Mouse (Mus musculus) cerebellum, postnatal 36 days (tissue): Measurements from ENCODE around the gene Loxl3.
A peak's percentile ranks its signal among the peaks of the same experiment; 100 is the strongest.

ENCODE experiments used
- DNase-seq, 2 experiments: peaks; one replicate each; pipeline ENCODE4 v3.0.0; 2021 to 2022; ENCODE audit warnings: mixed read lengths in 2 of 2

Loxl3 gene

DNA sequence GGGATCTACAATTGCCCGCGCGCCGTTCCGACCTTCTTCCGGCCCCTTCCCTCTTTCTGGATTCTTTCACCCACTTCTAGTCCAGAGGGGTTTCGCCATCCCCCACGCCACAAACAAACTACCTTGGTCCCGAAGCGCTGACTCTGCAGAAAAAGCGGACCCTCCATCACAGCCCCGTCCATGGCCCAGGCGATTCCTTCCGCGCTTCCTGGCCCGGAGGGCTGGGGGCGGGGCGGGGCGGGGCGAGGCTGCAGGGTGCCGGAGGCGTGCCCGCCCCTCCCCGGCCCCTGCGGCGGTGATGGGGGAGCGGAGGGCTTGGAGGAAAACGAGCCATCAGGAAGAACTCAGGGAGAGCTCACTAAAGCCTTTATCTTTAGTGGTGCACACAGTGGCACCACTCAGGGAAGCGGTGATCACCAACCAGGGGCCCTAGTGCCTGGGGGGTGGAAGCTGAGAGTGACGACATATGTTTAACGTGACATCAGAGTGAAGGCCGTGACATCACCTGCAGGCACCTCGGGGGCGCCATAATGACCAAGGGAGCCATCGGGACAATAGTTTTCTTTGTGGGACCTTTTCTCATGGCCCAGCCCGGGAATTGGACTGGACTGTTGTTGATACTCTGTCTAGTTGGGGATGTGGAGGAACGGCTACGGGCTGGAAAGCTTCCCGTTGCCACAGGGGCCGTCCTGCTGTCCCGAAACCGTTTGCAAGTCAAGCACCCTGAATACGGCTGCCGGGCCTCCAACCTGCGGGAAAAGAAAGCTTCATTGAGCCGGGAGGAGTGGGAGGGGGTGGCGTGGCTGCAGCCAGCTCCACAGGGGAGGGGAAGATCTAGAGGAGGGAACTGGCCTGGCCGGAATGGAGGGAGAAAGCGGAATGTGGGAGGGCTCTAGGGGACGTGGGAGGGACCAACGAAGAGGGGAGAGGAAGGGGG is at the start of gene Loxl3, which contains the start of gene Dok1:
TSS of gene Loxl3 (plus strand) at position 925 of the 937 bp plus-strand sequence.
TSS of gene Dok1 (minus strand) at position 223 of the 937 bp plus-strand sequence.
- DNase-seq = no peak

DNA sequence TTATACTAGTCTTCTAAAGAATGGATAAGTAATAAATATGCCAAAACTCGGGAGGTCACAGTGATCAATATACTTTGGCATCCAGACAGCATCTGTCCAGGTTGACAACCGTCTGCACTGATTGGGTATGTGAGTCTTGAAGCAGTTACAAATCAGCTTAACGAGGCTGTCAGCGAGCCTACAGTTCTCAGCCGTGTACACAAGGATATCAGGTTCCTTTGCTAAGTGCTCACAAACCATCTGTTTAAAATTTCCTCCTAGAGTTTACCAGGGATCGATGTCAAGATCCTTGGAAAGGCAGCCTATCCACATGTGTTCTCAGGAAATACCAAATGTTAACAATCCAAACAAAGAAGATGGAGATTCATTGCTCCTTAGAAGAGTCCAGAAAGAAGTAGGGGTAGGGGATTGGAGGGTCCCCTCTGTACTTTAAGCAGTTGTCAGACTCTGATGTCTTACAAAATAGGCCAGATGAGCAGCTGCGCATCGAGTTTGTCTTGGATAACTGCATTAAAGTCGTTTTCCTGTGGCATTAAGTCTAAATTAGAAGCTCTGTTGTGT is 46.5 kb upstream of the Loxl3 start:
- DNase-seq = no peak

DNA sequence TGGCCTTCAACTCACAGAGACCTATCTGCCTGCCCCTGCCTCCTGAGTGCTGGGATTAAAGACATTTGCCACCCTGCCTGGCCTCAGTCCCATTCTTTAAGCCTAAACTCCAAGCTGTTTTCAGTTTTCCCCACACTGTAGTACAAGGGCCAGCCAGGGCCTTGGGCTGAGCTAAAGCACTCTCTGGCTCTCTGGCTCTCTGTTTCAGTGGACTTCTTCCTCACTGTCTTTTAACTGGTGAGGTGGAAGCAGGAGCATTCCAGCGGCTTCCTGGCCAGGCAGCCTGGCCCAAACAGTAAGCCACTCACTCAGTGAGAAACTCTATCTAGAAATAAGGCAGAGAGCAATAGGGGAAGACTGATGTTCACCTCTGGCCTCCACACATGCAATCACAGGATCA is 40.3 kb upstream of the Loxl3 start:
- no peak for DNase-seq

DNA sequence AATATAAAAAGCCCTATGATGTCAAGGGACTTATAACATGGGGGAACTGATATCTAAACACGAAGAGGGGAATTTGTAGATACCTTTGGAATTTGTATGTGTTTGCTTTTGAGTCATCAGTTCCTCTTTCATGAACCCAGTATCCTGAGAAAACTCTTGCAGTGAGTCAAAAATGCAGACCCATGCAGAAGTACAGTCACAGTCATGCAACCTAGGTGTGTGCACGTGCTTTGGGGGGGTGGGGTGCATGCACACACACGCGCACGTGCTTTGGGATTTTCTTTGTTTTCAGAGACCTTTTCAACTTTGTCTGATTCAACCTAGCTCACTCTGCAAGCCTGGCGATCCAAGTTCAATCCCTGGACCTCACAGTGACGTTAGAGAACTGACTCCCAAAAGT is 39.6 kb upstream of the Loxl3 start:
- DNase-seq = no peak

DNA sequence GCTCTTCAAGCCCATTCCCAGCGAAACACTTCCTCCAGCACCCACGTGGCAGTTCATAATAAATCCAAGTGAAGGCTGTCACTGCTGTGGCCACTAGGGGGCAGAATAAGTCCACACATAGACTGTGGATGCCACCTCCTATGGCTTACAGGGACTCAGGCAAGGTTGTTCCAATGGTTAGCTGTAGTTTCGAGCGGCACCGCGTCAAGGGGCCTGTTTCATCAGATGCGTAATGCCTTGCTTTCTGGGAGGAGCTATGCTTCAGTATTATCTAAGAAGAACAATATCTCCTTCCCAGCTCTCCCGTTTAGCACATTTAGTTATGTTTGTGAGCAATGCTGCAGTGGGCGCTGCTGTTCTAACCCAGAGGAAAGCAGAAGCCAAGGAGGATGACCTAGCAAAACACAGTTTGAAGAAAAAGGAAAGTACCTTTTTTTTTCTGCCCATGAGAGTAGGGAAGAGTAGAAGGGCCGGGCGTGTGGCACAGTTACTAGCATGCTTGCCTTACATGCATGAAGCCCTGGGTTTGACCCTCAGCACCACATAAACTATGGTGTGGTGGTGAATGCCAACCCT is 37.1 kb upstream of the Loxl3 start:
- peak; percentile 85 to 90 for DNase-seq

DNA sequence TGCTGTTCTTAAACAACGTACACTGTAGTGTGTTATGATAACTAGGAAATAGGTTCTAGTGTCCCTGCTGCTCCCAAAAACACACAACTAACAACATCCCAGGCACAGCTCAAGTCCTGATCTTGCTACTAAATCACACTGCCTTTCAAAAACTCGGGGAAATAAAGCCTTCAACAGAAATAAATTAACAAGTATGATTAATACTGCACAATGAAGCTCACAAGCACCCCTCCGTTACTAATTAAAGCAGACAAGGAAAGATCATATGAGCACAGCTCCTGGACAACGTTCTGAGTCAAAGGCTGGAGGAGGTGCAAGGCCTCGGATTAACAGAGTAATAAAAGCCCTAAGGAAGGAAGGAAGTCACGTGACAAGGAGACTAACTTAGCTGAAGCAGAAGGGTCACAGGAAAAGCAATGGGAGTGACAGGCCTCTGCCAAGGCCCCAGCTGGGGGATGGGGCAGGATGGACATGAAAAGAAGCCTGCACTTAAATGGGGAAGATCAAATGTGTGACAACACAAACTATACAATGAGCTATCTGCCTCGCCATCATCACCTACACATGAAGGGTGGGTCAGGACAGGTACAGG is 36.4 kb upstream of the Loxl3 start:
- DNase-seq = no peak

DNA sequence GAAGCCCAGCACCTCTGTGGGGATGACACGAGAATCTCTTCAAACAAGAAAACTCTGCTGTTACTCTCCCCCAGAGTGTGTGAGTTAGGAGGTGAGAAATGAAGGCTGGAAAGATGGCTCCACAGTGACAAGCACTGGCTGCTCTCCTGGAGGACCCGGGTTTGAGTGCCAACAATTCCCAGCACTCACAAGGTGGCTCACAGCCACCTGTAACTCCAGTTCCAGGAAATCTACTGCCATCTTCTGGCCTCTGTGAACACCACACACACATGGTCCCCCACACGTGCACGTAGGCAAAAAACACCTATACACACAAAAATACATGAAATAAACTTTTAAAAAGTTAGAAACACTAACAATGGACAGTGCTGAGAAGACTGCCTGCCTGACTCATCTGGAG is 35.6 kb upstream of the Loxl3 start:
- DNase-seq = peak in 1 of 2 experiments; percentile 2

DNA sequence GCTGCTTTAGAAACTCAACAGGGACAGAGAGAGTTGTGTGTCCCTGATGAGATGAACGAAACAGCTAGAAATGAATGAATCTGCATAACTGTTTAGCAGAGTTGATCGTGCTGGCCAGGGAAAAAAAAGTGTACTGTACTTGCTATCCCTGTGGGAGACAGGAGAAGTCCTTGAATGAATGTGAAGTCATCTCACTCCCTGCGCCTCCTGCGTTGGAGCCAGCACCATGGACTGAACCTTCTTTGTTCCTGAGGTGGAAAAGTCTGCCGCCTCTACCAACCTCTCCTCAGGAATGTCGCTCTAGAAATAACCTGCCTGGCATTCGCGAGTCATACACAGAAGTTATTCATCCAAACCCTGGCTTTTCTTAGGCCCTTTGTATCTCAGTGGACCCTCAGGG is 34.0 kb upstream of the Loxl3 start:
- DNase-seq = no peak

DNA sequence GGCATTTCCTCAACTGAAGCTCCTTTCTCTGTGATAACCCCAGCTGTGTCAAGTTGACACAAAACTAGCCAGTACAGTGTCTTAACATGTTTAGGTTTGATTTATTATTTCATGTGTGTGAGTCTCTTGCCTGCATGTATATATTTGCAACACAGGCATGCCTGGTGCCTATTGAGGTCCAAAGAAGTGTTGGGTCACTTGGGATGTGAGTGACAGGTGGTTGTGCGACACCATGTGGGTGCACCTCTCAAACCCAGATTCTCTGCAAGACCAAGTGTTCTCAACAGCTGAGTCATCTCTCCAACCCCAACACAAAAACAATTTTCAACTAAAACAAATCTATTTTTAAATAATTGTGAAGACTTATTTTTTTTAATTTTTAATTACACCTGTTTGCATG is 30.9 kb upstream of the Loxl3 start:
- no peak for DNase-seq

DNA sequence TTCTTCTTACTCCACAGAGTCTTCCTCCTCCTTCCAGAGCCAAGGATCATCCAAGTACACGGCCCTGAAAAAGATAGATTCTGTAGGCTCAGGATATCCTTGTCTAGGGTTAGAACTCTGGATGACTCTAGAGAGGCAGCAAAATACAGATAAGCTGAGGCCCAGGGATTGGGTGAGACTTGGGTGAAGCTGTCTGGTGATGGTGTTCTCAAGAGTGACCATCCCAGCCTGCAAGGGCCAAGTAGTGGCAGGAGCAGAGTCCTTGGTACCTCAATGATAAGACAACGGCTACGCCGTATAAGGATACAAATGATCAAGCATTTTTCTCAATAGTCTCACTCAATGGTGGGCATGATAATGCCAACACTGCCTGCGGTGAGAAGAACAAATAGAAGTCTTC is 30.1 kb upstream of the Loxl3 start:
- no peak for DNase-seq

DNA sequence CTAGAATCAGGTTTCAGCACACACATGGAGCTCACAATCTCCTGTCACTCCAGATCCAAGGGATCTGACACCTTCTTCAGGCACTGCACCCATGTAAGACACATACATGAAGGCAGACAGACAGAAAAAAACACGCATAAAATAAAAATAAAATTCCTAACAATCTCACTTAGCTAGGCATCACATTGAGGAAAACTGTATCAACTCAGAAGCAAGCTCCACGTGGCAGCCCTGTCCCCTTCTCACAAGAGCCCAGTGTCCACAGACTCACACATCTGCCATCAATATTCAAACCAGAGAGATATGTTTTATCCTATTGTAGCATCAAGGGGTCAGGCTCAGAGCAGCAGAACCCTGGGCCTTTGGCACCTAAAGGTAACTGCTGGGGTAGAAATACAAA is 29.7 kb upstream of the Loxl3 start:
- DNase-seq = no peak

DNA sequence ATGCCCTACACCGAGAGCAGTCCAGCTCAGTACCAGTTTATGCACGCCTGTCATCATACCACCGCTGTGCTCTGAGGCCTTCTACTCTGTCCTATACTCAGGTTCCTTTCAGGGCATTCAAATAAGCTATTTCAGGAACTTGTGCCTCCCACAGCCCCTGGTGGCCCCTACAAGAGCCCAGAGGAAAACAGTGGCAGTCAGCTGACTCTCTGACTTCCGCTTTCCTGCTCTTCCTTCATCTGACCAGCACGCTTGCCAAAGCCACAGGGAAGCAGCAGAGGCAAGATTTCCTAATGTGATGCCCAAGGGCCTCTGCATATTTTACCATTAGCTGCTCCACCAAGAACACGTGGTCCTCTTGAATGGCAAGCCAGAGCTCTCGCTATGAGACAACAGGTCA is 29.1 kb upstream of the Loxl3 start:
- no peak for DNase-seq

DNA sequence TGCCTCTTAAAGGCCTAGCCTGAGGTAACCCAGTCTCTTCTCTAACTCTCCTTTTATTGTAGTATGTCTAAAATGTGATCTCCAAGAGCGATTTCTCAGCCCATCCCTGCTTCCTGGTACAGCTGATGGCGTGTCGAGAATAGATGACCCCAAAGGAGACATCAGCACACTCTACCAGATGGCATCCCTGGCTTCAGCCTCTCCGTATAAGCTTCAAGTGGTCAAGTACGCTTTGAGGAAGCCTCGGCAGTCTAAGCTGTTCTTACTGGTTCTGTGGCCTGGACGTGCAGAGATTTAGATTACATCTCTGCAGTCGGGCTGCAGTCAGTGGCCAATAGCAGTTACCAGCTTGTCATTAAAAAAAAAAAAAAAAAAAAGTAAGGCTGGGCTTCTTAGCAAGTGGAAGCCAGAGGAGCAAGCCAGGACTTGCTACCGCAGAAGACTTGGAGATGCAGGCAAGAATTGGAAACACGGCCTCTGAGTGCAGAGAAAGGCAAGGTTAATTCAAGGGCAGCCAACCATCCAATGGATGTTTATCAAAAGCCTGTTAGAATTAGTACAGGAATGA is 28.4 kb upstream of the Loxl3 start:
- DNase-seq = no peak

DNA sequence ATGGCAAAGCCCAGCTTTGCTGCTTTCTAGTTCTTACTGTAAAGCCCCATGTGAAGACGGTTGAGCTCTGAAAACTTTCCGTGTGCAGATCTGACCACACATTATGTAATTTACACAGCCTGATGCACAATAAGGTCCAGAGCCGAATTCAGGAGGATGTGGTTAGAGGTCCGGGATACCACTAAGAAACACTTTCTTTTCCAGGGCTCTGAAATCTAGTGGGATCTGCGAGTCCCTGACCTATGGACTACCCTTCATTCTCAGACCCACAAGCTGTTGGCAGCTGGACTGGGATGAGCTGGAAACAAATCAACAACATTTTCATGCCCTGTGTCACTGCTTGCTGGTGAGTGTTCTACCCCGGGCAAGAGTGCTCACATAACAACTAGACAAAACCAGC is 27.9 kb upstream of the Loxl3 start:
- DNase-seq = no peak

DNA sequence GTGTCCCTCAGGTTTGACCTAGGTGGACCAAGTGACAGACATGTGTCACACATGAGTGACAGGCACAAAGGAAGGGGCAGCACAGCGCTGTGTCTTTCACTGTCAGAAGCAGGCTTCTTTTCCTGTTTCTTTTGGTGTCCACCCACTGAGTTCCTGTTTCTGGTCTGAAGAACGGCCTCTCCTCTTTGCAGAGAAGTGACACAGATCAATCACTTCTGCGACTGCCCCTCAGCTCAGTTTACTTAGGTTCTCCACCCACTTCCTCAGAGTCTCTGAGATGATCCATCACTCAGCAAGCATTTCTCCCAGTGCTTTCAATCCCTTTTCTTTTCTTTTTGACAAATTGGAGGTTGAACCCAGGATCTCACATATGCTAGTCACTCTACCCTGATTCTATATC is 25.3 kb upstream of the Loxl3 start:
- no peak for DNase-seq

DNA sequence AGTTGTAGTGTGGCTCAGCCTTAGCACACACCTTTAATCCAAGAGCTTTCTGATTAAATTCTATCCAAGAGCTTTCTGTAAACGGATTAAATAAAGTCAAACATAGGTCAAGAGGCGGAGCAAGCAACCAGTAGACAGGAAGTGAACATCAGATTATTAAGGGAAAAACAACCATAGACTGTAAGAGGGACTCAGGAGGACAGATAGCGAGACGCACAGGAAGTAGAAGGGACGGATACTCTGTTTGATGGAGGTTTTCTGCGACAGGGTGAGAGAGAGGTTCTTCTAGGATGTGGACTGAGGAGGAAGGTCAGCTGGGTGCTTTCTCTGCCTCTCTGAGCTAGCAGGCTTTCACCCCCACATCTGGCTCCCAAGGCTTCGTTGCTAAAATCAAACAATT is 24.0 kb upstream of the Loxl3 start:
- DNase-seq = no peak

DNA sequence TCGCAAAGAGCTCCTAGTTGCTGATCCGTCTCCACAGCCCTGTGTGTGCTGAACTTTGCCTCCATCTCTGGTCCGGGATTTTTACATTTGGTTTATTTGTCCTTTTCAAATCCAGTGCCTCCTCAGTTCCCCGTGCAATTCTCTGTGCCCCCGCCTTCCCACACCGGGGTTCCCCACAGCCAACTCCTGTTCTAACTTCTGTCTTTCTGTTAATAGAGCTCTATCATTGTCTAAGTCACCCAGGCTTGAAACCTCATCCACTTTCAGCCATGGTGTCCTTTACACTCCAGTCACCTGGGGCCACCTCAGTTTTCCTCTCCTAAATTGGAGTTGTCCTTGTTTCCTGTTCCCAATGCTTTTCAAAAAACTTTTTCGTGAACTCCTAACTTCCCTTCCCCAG is 22.7 kb upstream of the Loxl3 start:
- DNase-seq = no peak

DNA sequence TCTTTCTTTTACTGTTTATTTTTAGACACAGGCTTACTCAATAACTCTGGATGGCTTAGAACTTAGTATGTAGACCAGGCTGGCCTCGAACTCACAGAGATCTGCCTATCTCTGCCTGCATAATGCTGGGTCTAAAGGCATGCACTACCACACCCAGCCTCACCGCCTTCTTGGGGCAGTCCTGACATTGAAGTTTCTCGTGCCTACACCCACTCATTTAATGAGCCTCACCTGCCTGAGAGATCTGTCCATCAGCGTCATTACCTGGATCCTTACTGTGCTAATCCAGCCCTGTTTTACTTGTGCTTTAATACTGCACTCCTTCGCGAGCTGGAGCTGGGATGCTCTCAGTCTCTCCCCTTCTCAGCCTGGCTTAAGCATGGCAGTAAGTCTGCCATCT is 22.2 kb upstream of the Loxl3 start:
- no peak for DNase-seq

DNA sequence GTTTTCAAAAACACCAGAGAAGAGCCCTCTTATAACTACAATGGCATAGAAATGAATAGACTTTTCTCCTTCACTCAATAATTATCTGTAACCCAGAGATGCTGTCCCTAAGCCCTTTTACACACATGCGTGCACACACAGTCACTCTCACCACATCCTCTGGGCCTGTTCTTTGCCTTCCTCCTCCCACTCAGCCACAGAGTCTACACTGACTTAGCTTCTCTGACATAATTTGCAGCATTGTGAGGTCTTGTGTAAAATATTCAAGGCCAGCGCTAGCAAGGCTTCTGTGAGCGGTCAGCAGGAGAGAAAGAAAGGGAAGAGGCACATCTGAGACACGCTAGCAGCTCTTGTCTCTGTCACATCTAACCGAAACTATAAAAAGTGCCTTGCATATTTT is 20.5 kb upstream of the Loxl3 start:
- DNase-seq = no peak

DNA sequence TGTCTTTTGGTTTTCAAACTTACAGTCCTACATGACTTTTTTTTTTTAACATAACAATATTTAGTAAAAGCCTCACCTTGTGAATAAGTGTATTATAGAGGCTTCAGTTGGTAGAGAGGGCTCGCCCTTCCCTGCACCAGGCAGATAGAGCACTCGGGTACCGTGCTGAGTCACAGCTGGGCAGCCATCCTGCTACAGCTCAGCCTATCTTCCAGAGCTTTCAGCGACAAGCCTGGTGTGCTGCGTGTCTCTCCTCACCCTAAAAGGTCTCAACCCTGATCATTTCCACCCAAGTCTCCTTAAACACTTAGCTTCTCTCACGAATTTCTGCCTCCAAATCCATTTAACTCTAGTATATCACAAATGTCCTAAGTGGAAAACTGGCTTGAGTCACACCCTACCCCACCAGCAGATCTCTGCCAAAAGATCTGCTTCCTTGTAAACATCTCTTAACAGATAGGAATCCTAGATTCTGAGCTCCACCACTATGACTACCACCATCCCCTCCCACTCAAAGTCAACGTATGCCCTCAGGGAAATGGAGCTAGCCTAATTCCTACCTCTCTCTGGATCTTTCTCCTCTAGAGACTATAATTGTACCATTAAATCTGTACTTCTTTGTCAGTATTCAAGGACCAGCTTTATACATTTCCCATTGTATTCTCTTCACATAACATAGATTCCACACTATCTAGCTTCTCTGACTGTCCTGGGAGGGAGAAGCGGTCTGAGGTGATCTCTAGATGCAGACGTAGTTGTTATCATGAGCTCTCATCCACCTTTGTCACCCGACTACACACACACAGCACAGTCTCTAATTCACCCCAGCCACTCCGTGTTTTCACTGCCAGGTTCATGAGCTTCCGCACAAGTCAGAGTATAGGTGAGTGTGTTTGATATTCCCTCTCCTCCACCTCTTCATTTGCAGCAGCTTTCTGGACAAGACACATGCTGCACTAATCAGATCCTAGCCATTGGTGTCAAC is 19.2 kb upstream of the Loxl3 start:
- DNase-seq = no peak

DNA sequence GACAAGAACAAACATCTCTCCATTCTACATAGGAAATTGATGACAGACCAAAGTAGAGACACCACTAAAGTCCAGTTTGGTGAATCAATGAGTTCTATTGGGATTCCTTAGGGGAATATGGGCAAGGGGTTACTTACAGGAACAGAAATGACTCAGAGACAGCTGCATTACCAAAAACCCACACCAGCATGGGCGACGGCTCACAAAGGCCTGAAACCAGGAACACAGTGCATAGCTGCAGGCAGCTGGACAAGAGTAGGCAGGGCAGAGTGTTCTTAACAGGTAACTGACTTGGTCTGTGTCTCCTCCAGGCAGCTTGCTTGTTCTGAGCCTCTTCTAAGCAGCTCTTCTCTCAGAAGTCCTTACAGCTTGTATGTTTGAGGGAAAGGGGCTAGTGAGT is 18.2 kb upstream of the Loxl3 start:
- no peak for DNase-seq

DNA sequence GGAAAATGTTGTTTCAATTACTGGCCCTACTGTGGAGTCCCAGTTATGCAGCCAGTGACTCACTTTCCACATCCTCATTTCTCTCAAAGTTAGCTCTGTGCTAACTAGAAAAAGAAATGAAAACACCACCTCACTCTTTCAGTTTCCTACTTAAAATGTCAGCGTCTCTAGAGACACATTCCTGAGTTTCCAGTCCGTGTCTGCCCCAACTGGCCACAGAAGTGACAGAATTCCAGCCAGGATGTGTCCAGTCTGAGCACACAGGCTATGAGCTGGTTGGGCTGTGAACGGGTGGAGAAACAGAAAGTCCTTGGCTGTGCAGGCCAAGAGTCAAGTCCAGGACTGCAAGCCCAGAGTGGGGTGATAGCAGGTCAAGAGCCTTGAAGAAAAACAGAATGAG is 16.8 kb upstream of the Loxl3 start:
- DNase-seq = no peak
